Mouse (Mus musculus): Measurements from ENCODE around the gene Trim17.
A peak's percentile ranks its signal among the peaks of the same experiment; 100 is the strongest.

Gene Trim17

GRCm38 (mm10) chr11:58991911-58992310 is 37.4 kb downstream of the Trim17 start:
- no peak for DNase-seq (ENCODE audit: low spot score in 2 of 2)

GRCm38 (mm10) chr11:58993091-58993670 is 38.7 kb downstream of the Trim17 start:
- no peak for DNase-seq (ENCODE audit: low spot score in 2 of 2)

GRCm38 (mm10) chr11:58994337-58994826 is 39.9 kb downstream of the Trim17 start:
- peak; percentile 35 to 49 for DNase-seq (ENCODE audit: low spot score in 2 of 2)

- DNase-seq (ENCODE audit: low spot score in 2 of 2), result no peak
These were observed 40.7 kb downstream of the Trim17 start for GRCm38 (mm10) chr11:58995061-58995806.

GRCm38 (mm10) chr11:58995807-58996370 is 41.4 kb downstream of the Trim17 start:
- DNase-seq (ENCODE audit: low spot score in 2 of 2), result peak in 1 of 2 experiments; percentile 18

GRCm38 (mm10) chr11:58997541-58997940 is 43.1 kb downstream of the Trim17 start:
- DNase-seq (ENCODE audit: low spot score in 2 of 2), result no peak

- no peak for DNase-seq (ENCODE audit: low spot score in 2 of 2)
These were observed 44.7 kb downstream of the Trim17 start for GRCm38 (mm10) chr11:58999158-58999557.

- no peak for DNase-seq (ENCODE audit: low spot score in 2 of 2)
These were observed 45.3 kb downstream of the Trim17 start for GRCm38 (mm10) chr11:58999830-59000229.

GRCm38 (mm10) chr11:59000635-59001034 is 46.1 kb downstream of the Trim17 start:
- no peak for DNase-seq (ENCODE audit: low spot score in 2 of 2)

- DNase-seq (ENCODE audit: low spot score in 2 of 2), result no peak
These were observed 48.0 kb downstream of the Trim17 start for GRCm38 (mm10) chr11:59002327-59003079.

GRCm38 (mm10) chr11:59015052-59015451 is 60.6 kb downstream of the Trim17 start:
- peak in 1 of 2 experiments; percentile 29 for DNase-seq (ENCODE audit: low spot score in 2 of 2)
